Mouse (Mus musculus): ENCODE data around the gene Sorcs2. TPM values are rescaled to one million over a fixed set of nuclear protein-coding genes. Genes with fewer than 3 reads are reported as not detected.

The Sorcs2 gene
- polyA plus RNA-seq, 1 experiment from 2014 or later = 3.1 TPM

- ATAC-seq (ENCODE audit: low FRiP score, low TSS enrichment) (no peak), DNase-seq (ENCODE audit: low spot score) (no peak)
- Histone ChIP-seq H3K27me3 (ENCODE audit: control insufficient read depth, insufficient read depth, low read length) (no peaks in the 10 kb centered on the region), H3K4me2 (replicated peaks; ENCODE audit: low read depth) (no peak overlapping the region), H3K9ac (ENCODE audit: low read length) (no peak overlapping the region), H3K27ac (replicated peaks) (no peak overlapping the region), H3K9me3 (ENCODE audit: control insufficient read depth, low read length) (no peaks in the 10 kb centered on the region), H3K36me3 (ENCODE audit: control insufficient read depth, insufficient read depth, low read length) (no peaks in the 10 kb centered on the region), H3K4me3 (ENCODE audit: low read depth, low read length) (no peak overlapping the region), H3K4me1 (replicated peaks; ENCODE audit: control insufficient read depth, insufficient read depth) (peaks cover 2% of the 10 kb centered on the region; the same call in 1 of the 2 replicates)
- TF ChIP-seq CTCF (IDR thresholded peaks at IDR 0.05; ENCODE audit: low read depth) (no peak), EP300 (optimal IDR thresholded peaks at IDR 0.05) (no peak)
- 64% methylated on average over 7 of the region's 7 CpGs for WGBS
These were observed 36.2 kb downstream of the Sorcs2 start for GRCm38 (mm10) chr5:36361749-36362148.

DNA sequence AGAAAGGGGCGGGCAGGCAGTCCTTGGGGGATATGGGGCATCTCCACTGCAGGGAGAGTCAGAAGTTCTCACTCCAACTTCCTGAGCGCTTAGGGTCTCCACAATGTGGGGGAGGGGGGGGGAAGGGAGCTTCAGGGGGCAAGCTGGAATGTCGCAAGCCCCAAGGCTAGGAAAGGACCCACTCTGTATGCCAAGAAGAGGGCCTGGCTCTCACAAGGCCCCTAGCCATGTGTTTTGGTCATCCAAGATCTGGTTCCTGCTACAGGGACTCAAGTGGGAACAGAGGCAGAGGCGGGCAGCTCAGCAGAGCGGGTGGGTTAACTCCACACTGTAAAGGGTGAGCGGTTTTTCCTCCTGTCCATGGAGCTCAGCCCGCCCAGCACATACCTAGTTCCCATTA, 37.6 kb downstream of the Sorcs2 start:
- no peak for ATAC-seq (ENCODE audit: low FRiP score, low TSS enrichment)
- Histone ChIP-seq H3K27ac (replicated peaks) (no peak overlapping the region), H3K4me3 (ENCODE audit: low read depth, low read length) (no peak overlapping the region), H3K9me3 (ENCODE audit: control insufficient read depth, low read length) (no peaks in the 10 kb centered on the region), H3K36me3 (ENCODE audit: control insufficient read depth, insufficient read depth, low read length) (no peaks in the 10 kb centered on the region), H3K4me1 (replicated peaks; ENCODE audit: control insufficient read depth, insufficient read depth) (no peaks in the 10 kb centered on the region), H3K9ac (ENCODE audit: low read length) (no peak overlapping the region), H3K4me2 (replicated peaks; ENCODE audit: low read depth) (no peak overlapping the region), H3K27me3 (ENCODE audit: control insufficient read depth, insufficient read depth, low read length) (no peaks in the 10 kb centered on the region)
- TF ChIP-seq EP300 (optimal IDR thresholded peaks at IDR 0.05) (no peak), CTCF (IDR thresholded peaks at IDR 0.05; ENCODE audit: low read depth) (no peak)
- WGBS = 78% methylated on average over 7 of the region's 7 CpGs
- DNase-seq (ENCODE audit: low spot score) = no peak

DNA sequence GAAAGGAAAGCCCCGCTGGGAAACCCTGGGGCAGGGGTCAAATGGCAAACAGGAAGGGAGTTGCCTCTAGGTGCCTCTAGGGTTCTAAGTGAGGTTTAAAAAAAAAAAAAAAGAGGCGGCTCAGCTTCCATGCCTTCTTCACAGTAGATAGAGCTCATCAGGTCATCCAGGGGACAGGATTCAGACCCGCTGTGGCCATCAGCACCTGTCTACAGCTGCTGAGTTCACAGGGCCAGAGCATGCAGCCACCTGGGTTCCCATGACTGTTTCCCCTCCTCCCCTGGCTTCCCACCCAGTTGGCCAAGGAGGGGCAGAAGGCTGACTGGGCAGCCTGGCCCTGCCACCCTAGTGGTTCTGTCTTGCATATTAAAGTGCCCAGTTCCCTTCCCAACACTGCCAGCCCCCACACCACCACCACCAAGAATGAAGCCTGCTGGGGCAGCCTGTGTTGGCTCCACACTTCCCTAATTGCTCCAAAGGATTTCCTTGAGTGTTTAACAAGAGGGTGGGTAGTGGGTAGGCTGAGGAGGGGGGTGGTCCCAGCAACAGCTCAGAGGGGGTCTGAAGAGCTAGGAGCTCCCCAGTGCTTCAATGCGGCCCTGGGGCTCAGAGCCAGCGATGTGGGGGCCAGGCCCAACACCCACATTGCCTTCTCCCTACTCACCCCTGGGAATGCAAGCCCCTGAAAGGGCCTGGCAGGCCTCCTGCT, 38.2 kb downstream of the Sorcs2 start:
- H3K4me1 ChIP-seq (replicated peaks; ENCODE audit: control insufficient read depth, insufficient read depth) = no peaks in the 10 kb centered on the region
- ATAC-seq (ENCODE audit: low FRiP score, low TSS enrichment) (no peak), DNase-seq (ENCODE audit: low spot score) (no peak)
- 72% methylated on average over 5 of the region's 5 CpGs for WGBS
- no peaks in the 10 kb centered on the region for H3K9me3 ChIP-seq (ENCODE audit: control insufficient read depth, low read length)
- H3K4me2 ChIP-seq (replicated peaks; ENCODE audit: low read depth) = no peak overlapping the region
- H3K27me3 ChIP-seq (ENCODE audit: control insufficient read depth, insufficient read depth, low read length) = no peaks in the 10 kb centered on the region
- no peak overlapping the region for H3K9ac ChIP-seq (ENCODE audit: low read length)
- no peaks in the 10 kb centered on the region for H3K36me3 ChIP-seq (ENCODE audit: control insufficient read depth, insufficient read depth, low read length)
- H3K27ac ChIP-seq (replicated peaks) = no peak overlapping the region
- TF ChIP-seq CTCF (IDR thresholded peaks at IDR 0.05; ENCODE audit: low read depth) = no peak
- no peak overlapping the region for H3K4me3 ChIP-seq (ENCODE audit: low read depth, low read length)

DNA sequence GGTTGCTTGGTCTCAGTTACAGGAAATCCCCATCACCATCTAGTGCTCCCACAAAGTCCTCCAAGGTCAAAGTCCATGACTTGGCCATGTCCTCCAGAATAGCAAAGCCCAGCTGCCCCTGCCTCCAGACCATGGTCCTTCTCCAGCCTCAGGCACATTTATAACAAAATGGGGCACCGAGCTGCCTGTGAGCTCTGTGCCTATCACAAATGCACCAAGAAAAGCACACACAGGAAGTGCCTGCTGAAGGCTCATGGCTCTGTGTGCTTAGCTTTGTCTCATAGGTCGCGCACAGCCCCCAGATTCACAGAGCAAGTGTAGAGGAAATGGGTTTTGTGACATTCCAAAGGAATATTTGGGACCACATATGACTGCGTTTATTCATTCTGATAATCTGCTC, 39.8 kb downstream of the Sorcs2 start:
- H3K4me3 ChIP-seq (ENCODE audit: low read depth, low read length) = no peak overlapping the region
- H3K9me3 ChIP-seq (ENCODE audit: control insufficient read depth, low read length) = no peaks in the 10 kb centered on the region
- DNase-seq (ENCODE audit: low spot score) = no peak
- no peak for ATAC-seq (ENCODE audit: low FRiP score, low TSS enrichment)
- no peak overlapping the region for H3K27ac ChIP-seq (replicated peaks)
- H3K4me2 ChIP-seq (replicated peaks; ENCODE audit: low read depth) = no peak overlapping the region
- 46% methylated on average over 4 of the region's 4 CpGs for WGBS
- no peaks in the 10 kb centered on the region; the same call in 1 of the 2 replicates for H3K4me1 ChIP-seq (replicated peaks; ENCODE audit: control insufficient read depth, insufficient read depth)
- no peaks in the 10 kb centered on the region for H3K36me3 ChIP-seq (ENCODE audit: control insufficient read depth, insufficient read depth, low read length)
- H3K27me3 ChIP-seq (ENCODE audit: control insufficient read depth, insufficient read depth, low read length) = no peaks in the 10 kb centered on the region
- TF ChIP-seq CTCF (IDR thresholded peaks at IDR 0.05; ENCODE audit: low read depth) (no peak), EP300 (optimal IDR thresholded peaks at IDR 0.05) (no peak)
- no peak overlapping the region for H3K9ac ChIP-seq (ENCODE audit: low read length)

GRCm38 (mm10) chr5:36356659-36357058, 41.3 kb downstream of the Sorcs2 start:
- Histone ChIP-seq H3K27me3 (ENCODE audit: control insufficient read depth, insufficient read depth, low read length) (no peaks in the 10 kb centered on the region), H3K36me3 (ENCODE audit: control insufficient read depth, insufficient read depth, low read length) (no peaks in the 10 kb centered on the region), H3K4me2 (replicated peaks; ENCODE audit: low read depth) (no peak overlapping the region), H3K27ac (replicated peaks) (no peak overlapping the region), H3K4me3 (ENCODE audit: low read depth, low read length) (no peak overlapping the region), H3K9me3 (ENCODE audit: control insufficient read depth, low read length) (no peaks in the 10 kb centered on the region), H3K9ac (ENCODE audit: low read length) (no peak overlapping the region), H3K4me1 (replicated peaks; ENCODE audit: control insufficient read depth, insufficient read depth) (no peaks in the 10 kb centered on the region; the same call in 1 of the 2 replicates)
- TF ChIP-seq EP300 (optimal IDR thresholded peaks at IDR 0.05) (no peak), CTCF (IDR thresholded peaks at IDR 0.05; ENCODE audit: low read depth) (no peak)
- no peak for ATAC-seq (ENCODE audit: low FRiP score, low TSS enrichment)
- no peak for DNase-seq (ENCODE audit: low spot score)
- 76% methylated on average over 4 of the region's 4 CpGs for WGBS

DNA sequence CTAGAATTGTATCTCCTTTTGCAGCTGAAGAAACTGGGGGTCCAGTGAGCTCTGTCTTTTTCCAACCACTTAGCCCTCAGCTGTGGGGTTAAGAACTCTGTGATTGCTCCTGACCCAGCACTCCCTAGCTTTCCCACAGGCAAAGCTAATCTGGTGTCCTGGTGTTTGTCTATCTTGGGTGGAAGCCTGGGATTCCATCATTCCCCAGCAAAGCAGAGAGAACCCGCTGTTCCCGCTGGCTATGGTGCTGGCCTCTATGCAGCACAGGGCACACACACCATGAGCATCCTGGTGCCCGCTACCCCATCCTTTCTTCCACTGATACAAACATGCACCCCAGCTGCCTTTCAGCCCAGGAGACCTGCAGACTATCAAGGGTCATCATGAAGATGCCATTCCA, 42.3 kb downstream of the Sorcs2 start:
- H3K4me3 ChIP-seq (ENCODE audit: low read depth, low read length) = no peak overlapping the region
- no peak for ATAC-seq (ENCODE audit: low FRiP score, low TSS enrichment)
- WGBS = 73% methylated on average over 3 of the region's 3 CpGs
- TF ChIP-seq CTCF (IDR thresholded peaks at IDR 0.05; ENCODE audit: low read depth) (no peak), EP300 (optimal IDR thresholded peaks at IDR 0.05) (no peak)
- no peak overlapping the region for H3K4me2 ChIP-seq (replicated peaks; ENCODE audit: low read depth)
- no peak for DNase-seq (ENCODE audit: low spot score)
- H3K4me1 ChIP-seq (replicated peaks; ENCODE audit: control insufficient read depth, insufficient read depth) = no peaks in the 10 kb centered on the region; the same call in 1 of the 2 replicates
- H3K9me3 ChIP-seq (ENCODE audit: control insufficient read depth, low read length) = no peaks in the 10 kb centered on the region
- H3K27me3 ChIP-seq (ENCODE audit: control insufficient read depth, insufficient read depth, low read length) = no peaks in the 10 kb centered on the region
- H3K36me3 ChIP-seq (ENCODE audit: control insufficient read depth, insufficient read depth, low read length) = no peaks in the 10 kb centered on the region
- H3K9ac ChIP-seq (ENCODE audit: low read length) = no peak overlapping the region
- no peak overlapping the region for H3K27ac ChIP-seq (replicated peaks)

All from stomach, postnatal 0 days (tissue).